Mouse (Mus musculus): Measurements from ENCODE around the gene Cpe. TPM values are rescaled to one million over a fixed set of nuclear protein-coding genes. Genes with fewer than 3 reads are reported as not detected.

Cpe gene
- polyA plus RNA-seq, 1 experiment from 2014 or later = 173 TPM

DNA sequence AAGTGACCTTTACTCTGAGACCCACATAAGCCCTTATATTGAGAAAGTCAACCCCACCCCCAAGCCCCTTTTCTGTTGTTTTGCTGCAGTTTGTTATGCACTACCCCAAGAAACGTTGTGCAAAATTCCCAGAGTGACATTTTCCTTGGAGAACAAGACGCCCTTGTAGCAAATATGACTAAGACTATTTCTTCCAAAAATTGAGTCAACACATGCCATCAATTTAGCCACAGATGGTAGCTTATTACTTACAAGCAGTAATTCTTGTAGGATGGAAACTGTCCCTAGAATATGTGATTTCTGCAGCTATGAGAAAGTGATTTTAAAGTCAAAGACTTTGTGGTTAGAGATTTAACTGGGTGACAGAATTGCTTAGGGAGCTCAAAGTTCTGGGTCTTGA is 37.8 kb downstream of the Cpe start:
- Histone ChIP-seq H3K4me1 (replicated peaks; ENCODE audit: control insufficient read depth, insufficient read depth, low read length) (no peaks in the 10 kb centered on the region), H3K4me3 (ENCODE audit: low read depth, low read length) (no peak overlapping the region), H3K9ac (ENCODE audit: low read depth, low read length) (no peak overlapping the region), H3K27ac (ENCODE audit: low read depth, low read length) (no peak overlapping the region), H3K4me2 (replicated peaks; ENCODE audit: low read depth) (no peak overlapping the region), H3K9me3 (ENCODE audit: control insufficient read depth) (no peaks in the 10 kb centered on the region), H3K36me3 (ENCODE audit: control insufficient read depth, insufficient read depth) (no peaks in the 10 kb centered on the region), H3K27me3 (replicated peaks; ENCODE audit: control insufficient read depth, insufficient read depth, low read length) (no peaks in the 10 kb centered on the region)
- no peak for TF ChIP-seq CTCF (IDR thresholded peaks at IDR 0.05; ENCODE audit: low read depth)
- no peak for ATAC-seq
- 69% methylated on average over 2 of the region's 2 CpGs for WGBS

GRCm38 (mm10) chr8:64652285-64652684 is 40.6 kb downstream of the Cpe start:
- H3K4me3 ChIP-seq (ENCODE audit: low read depth, low read length) = no peak overlapping the region
- no peaks in the 10 kb centered on the region for H3K9me3 ChIP-seq (ENCODE audit: control insufficient read depth)
- no peak for TF ChIP-seq CTCF (IDR thresholded peaks at IDR 0.05; ENCODE audit: low read depth)
- H3K27ac ChIP-seq (ENCODE audit: low read depth, low read length) = no peak overlapping the region
- H3K4me2 ChIP-seq (replicated peaks; ENCODE audit: low read depth) = no peak overlapping the region
- no peak for ATAC-seq
- no peaks in the 10 kb centered on the region for H3K27me3 ChIP-seq (replicated peaks; ENCODE audit: control insufficient read depth, insufficient read depth, low read length)
- no peaks in the 10 kb centered on the region for H3K4me1 ChIP-seq (replicated peaks; ENCODE audit: control insufficient read depth, insufficient read depth, low read length)
- no peak overlapping the region for H3K9ac ChIP-seq (ENCODE audit: low read depth, low read length)
- no peaks in the 10 kb centered on the region for H3K36me3 ChIP-seq (ENCODE audit: control insufficient read depth, insufficient read depth)

DNA sequence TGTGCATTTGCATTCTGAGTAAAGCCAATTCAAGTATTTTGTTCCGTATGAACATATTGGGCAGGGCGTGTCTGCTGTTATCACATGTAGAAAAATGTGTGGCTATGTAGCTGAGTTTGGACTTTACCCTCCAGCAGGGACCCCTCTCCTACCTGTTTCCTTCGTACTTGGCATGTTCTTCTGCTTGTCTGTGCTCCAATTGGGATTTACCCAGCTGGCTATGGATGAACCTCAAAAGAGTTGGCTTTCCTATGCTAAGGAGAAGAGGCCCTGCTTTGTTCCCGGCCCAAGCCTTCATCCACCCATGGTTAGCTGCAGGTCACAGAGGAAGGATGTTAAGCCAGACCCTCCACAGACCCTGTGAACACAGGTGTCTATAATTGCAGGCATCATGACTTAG is 44.8 kb downstream of the Cpe start:
- no peaks in the 10 kb centered on the region for H3K27me3 ChIP-seq (replicated peaks; ENCODE audit: control insufficient read depth, insufficient read depth, low read length)
- no peaks in the 10 kb centered on the region for H3K36me3 ChIP-seq (ENCODE audit: control insufficient read depth, insufficient read depth)
- no peak overlapping the region for H3K4me3 ChIP-seq (ENCODE audit: low read depth, low read length)
- no peaks in the 10 kb centered on the region for H3K9me3 ChIP-seq (ENCODE audit: control insufficient read depth)
- 49% methylated on average over 4 of the region's 4 CpGs for WGBS
- H3K4me2 ChIP-seq (replicated peaks; ENCODE audit: low read depth) = no peak overlapping the region
- H3K4me1 ChIP-seq (replicated peaks; ENCODE audit: control insufficient read depth, insufficient read depth, low read length) = no peaks in the 10 kb centered on the region
- H3K27ac ChIP-seq (ENCODE audit: low read depth, low read length) = no peak overlapping the region
- H3K9ac ChIP-seq (ENCODE audit: low read depth, low read length) = no peak overlapping the region
- ATAC-seq = no peak
- no peak for TF ChIP-seq CTCF (IDR thresholded peaks at IDR 0.05; ENCODE audit: low read depth)

DNA sequence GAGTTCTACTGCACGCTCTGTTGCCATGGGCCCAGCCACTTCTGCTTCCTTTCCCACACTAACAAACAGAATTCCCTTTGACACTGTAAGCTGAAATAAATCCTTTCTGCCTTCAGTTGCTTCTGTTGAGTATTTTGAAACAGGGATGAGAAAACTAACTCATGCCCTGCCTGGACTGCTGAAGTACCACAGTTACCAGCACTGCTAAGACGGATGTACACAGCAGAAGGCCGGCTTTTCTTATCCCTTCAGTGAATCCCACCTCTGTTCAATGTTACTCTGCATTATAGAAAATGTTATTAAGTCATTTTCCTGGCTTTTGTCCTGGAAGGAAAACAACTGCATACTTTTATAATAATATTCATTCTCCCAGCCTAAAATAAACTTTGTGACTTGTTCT is 45.7 kb downstream of the Cpe start:
- WGBS = 83% methylated on average over 3 of the region's 3 CpGs
- no peaks in the 10 kb centered on the region for H3K4me1 ChIP-seq (replicated peaks; ENCODE audit: control insufficient read depth, insufficient read depth, low read length)
- ATAC-seq = no peak
- no peaks in the 10 kb centered on the region for H3K36me3 ChIP-seq (ENCODE audit: control insufficient read depth, insufficient read depth)
- no peaks in the 10 kb centered on the region for H3K9me3 ChIP-seq (ENCODE audit: control insufficient read depth)
- no peak overlapping the region for H3K27ac ChIP-seq (ENCODE audit: low read depth, low read length)
- H3K4me2 ChIP-seq (replicated peaks; ENCODE audit: low read depth) = no peak overlapping the region
- no peak overlapping the region for H3K4me3 ChIP-seq (ENCODE audit: low read depth, low read length)
- no peaks in the 10 kb centered on the region for H3K27me3 ChIP-seq (replicated peaks; ENCODE audit: control insufficient read depth, insufficient read depth, low read length)
- TF ChIP-seq CTCF (IDR thresholded peaks at IDR 0.05; ENCODE audit: low read depth) = no peak
- no peak overlapping the region for H3K9ac ChIP-seq (ENCODE audit: low read depth, low read length)

- ATAC-seq = no peak
- no peaks in the 10 kb centered on the region for H3K27me3 ChIP-seq (replicated peaks; ENCODE audit: control insufficient read depth, insufficient read depth, low read length)
- no peak overlapping the region for H3K4me3 ChIP-seq (ENCODE audit: low read depth, low read length)
- H3K36me3 ChIP-seq (ENCODE audit: control insufficient read depth, insufficient read depth) = no peaks in the 10 kb centered on the region
- H3K27ac ChIP-seq (ENCODE audit: low read depth, low read length) = no peak overlapping the region
- no peaks in the 10 kb centered on the region for H3K9me3 ChIP-seq (ENCODE audit: control insufficient read depth)
- no peak for TF ChIP-seq CTCF (IDR thresholded peaks at IDR 0.05; ENCODE audit: low read depth)
- no peaks in the 10 kb centered on the region for H3K4me1 ChIP-seq (replicated peaks; ENCODE audit: control insufficient read depth, insufficient read depth, low read length)
- WGBS = 89% methylated on average over 5 of the region's 5 CpGs
- H3K4me2 ChIP-seq (replicated peaks; ENCODE audit: low read depth) = no peak overlapping the region
- no peak overlapping the region for H3K9ac ChIP-seq (ENCODE audit: low read depth, low read length)
These were observed 46.4 kb downstream of the Cpe start for GRCm38 (mm10) chr8:64646421-64646820.

DNA sequence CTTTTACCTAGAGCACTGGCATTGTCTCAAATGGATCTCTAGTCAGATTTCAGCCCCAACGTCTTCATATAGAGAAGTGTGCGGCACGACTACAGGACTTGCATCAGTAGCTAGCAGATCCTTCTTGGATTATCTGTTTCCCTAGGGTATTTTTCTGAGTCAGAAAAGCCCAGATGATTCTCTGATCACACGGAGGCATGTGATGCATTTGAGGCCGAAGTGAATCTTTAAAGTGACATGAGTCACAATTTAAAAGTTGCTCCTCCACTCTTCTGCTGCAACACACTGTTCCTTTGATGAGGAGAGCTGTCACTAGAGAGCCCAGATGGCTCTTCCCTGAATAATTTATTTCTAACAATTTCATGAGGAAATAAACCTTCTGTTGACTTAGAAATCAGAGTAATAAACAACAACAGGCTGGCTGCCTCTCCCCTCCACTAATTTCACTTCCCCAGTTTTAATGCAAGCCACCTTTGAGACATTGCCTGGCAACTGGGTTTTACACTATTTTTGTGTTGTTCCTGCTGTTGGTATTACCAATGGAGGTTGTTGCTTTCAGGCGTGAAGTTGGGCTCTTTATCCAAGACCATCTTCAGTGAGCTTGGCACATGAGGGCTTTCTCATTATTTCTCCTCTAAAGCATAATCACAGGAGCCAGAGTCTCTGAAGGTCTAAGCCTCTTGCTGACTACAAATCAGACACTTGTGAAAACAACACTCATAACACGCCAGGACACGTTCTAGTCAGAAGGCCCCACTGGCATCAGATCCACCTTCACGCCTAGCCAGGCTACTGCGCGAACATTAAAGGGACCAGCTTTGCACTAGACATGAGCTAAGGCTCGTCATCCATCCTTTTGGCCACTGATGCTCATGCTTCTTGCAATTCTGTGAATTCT is 48.5 kb downstream of the Cpe start:
- H3K36me3 ChIP-seq (ENCODE audit: control insufficient read depth, insufficient read depth) = no peaks in the 10 kb centered on the region
- no peak overlapping the region for H3K4me3 ChIP-seq (ENCODE audit: low read depth, low read length)
- H3K27me3 ChIP-seq (replicated peaks; ENCODE audit: control insufficient read depth, insufficient read depth, low read length) = no peaks in the 10 kb centered on the region
- H3K9me3 ChIP-seq (ENCODE audit: control insufficient read depth) = no peaks in the 10 kb centered on the region
- ATAC-seq = no peak
- WGBS = 84% methylated on average over 12 of the region's 12 CpGs
- H3K9ac ChIP-seq (ENCODE audit: low read depth, low read length) = no peak overlapping the region
- no peak overlapping the region for H3K27ac ChIP-seq (ENCODE audit: low read depth, low read length)
- no peak for TF ChIP-seq CTCF (IDR thresholded peaks at IDR 0.05; ENCODE audit: low read depth)
- no peak overlapping the region for H3K4me2 ChIP-seq (replicated peaks; ENCODE audit: low read depth)
- H3K4me1 ChIP-seq (replicated peaks; ENCODE audit: control insufficient read depth, insufficient read depth, low read length) = no peaks in the 10 kb centered on the region
